Mouse (Mus musculus) left cerebral cortex, postnatal 25 days (tissue): Measurements from ENCODE around the gene Tnip2. TPM values are rescaled to one million over a fixed set of nuclear protein-coding genes. Genes with fewer than 3 reads are reported as not detected.

Experiments used
- DNase-seq, 2 experiments: peaks; one replicate each; pipeline ENCODE4 v3.0.0; 2022; ENCODE audit warnings: low spot score in 2 of 2, mixed read lengths in 1 of 2
- intact Hi-C: fragments of 180-260 bp; cut with DNase I; formaldehyde crosslinking; loops from one replicate; pipeline ENCODE4 v1.15.1; 2025
- total RNA-seq, 2 experiments: library from RNA; stranded (reverse); gene quantifications; 2 replicates each; pipeline ENCODE4 v1.2.3; 2021

Tnip2 gene
- total RNA-seq, 2 experiments from 2014 or later = 13.0 to 13.1 TPM

DNA sequence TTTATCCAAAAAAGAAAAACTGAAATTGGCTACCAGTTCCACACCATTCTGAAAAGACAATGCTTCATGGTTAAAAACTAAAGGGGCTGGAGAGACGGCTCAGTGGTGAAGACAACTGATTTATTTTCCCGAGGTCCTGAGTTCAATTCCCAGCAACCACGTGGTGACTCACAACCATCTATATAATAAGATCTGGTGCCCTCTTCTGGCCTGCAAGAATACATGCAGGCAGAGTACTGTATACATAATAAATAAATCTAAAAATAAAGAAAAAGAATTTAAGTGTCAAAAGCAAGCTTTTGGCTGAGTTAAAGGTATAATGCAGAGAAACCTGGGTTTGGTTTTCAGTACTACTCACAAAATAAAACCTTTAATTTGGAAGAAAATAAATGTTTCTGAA is 32.9 kb downstream of the Tnip2 start:
- DNase-seq = no peak
- intact Hi-C loops = no loop called here

- no peak for DNase-seq
- intact Hi-C loops = no loop called here
These were observed 45.6 kb downstream of the Tnip2 start for GRCm38 (mm10) chr5:34468039-34468775.

DNA sequence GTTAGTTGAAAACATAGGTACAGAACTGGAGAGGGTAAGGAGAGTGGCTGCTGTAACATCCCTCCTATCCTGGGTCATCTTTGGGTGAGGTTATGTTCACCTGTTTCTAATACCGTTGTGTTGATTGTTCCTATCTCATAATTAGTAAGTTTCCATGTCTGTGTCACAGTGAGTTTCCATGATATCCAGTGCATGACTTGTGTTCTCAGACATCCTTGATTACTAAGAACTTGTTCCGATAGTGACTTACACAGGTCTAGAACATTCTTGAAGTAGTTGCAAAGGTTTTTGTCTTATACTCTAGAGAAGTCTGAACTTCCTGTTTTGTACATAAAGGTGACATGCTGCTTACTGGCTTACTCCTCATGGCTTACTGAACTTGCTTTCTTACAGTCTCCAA is 47.1 kb downstream of the Tnip2 start:
- intact Hi-C loops = no loop called here
- DNase-seq = no peak

DNA sequence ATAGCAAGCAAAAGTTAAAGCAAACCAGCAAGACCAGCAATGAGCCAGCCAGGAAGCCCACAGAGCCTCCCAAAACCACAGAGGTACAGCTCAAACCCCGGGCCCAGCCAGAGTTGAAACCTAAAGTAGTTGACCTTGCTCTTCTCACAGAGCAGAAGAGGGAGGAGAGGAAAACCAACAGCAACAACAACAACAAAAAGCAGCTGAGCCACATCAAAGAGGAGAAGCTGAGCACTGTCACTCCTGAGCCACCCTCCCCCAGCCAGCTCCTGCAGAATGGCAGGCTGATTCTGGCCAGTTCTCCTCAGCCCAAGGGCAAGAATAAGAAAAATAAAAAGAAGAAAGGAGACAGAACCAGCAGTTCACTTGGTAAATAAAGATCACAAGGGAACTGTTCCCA is 47.7 kb downstream of the Tnip2 start:
- no peak for DNase-seq
- intact Hi-C loops = no loop called here

- DNase-seq = no peak
- intact Hi-C loops = no loop called here
These were observed 52.0 kb downstream of the Tnip2 start for GRCm38 (mm10) chr5:34461841-34462240.

GRCm38 (mm10) chr5:34461294-34461693 is 52.5 kb downstream of the Tnip2 start:
- no peak for DNase-seq
- intact Hi-C loops = no loop called here

GRCm38 (mm10) chr5:34458994-34459393 is 54.8 kb downstream of the Tnip2 start:
- DNase-seq = peak; percentile 23 to 32
- intact Hi-C loops = no loop called here

- DNase-seq = no peak
- intact Hi-C loops = loop anchor here (5.0 kb wide), 1 partner anchor 201 kb away; no protein-coding TSS in a partner anchor
These were observed 67.6 kb downstream of the Tnip2 start for GRCm38 (mm10) chr5:34446207-34446606.

Other genes with a start within 250 kb of the Tnip2 start
- 10 to 100 TPM; 40.6 to 62.2 TPM for gene Zfyve28, start 225.5 kb downstream of the Tnip2 start, total RNA-seq
- gene Cfap99, start 225.4 kb downstream of the Tnip2 start, total RNA-seq = 1 to 10 TPM in 1 of 2 experiments, under 1 TPM in 1; 0.71 to 1.1 TPM
- 10 to 100 TPM; 86.9 to 89.8 TPM for gene Rnf4, start 177.7 kb downstream of the Tnip2 start, total RNA-seq
- gene Fam193a, start 144.1 kb downstream of the Tnip2 start, total RNA-seq = 10 to 100 TPM; 38.1 to 39.7 TPM
- gene Sh3bp2, start 11.8 kb upstream of the Tnip2 start, total RNA-seq = 1 to 10 TPM; 2.1 to 4.9 TPM
- 100 to 1,000 TPM; 415 to 423 TPM for gene Add1, start 59.7 kb upstream of the Tnip2 start, total RNA-seq
- gene Mfsd10, start 123.2 kb upstream of the Tnip2 start, total RNA-seq = 10 to 100 TPM; 39.7 to 41.6 TPM
- 10 to 100 TPM; 13.0 to 15.0 TPM for gene Nop14, start 146.2 kb upstream of the Tnip2 start, total RNA-seq
- gene Grk4, start 146.4 kb upstream of the Tnip2 start, total RNA-seq = 1 to 10 TPM; 2.1 to 3.4 TPM
- gene Htt, start 247.7 kb upstream of the Tnip2 start, total RNA-seq = 10 to 100 TPM; 79.2 to 82.5 TPM